Mouse (Mus musculus): ENCODE results near the gene Hoxa7.

The Hoxa7 gene

GRCm38 (mm10) chr6:52212556-52213118, 9.0 kb downstream of the Hoxa7 start:
- DNase-seq (ENCODE audit: low read depth), result no peak

- DNase-seq (ENCODE audit: low read depth), result no peak
These were observed 9.7 kb downstream of the Hoxa7 start for GRCm38 (mm10) chr6:52211961-52212360.

GRCm38 (mm10) chr6:52211170-52211935, 10.3 kb downstream of the Hoxa7 start:
- peak; percentile 53 for DNase-seq (ENCODE audit: low read depth)

GRCm38 (mm10) chr6:52209685-52210046, 12.0 kb downstream of the Hoxa7 start:
- DNase-seq (ENCODE audit: low read depth), result no peak

GRCm38 (mm10) chr6:52208868-52209684, 12.6 kb downstream of the Hoxa7 start:
- no peak for DNase-seq (ENCODE audit: low read depth)

- no peak for DNase-seq (ENCODE audit: low read depth)
These were observed 13.4 kb downstream of the Hoxa7 start, which contains the start of gene Hoxa6 for GRCm38 (mm10) chr6:52208072-52208867. TSS of gene Hoxa6 (minus strand) at chr6:52208722.

GRCm38 (mm10) chr6:52207684-52207976, 14.0 kb downstream of the Hoxa7 start:
- DNase-seq (ENCODE audit: low read depth), result no peak

- no peak for DNase-seq (ENCODE audit: low read depth)
These were observed 14.6 kb downstream of the Hoxa7 start for GRCm38 (mm10) chr6:52206882-52207683.

- no peak for DNase-seq (ENCODE audit: low read depth)
These were observed 15.7 kb downstream of the Hoxa7 start for GRCm38 (mm10) chr6:52205638-52206621.

- DNase-seq (ENCODE audit: low read depth), result no peak
These were observed 16.4 kb downstream of the Hoxa7 start for GRCm38 (mm10) chr6:52205221-52205620.

- no peak for DNase-seq (ENCODE audit: low read depth)
These were observed 17.5 kb downstream of the Hoxa7 start, which contains the start of gene Hoxa5 for GRCm38 (mm10) chr6:52204050-52204752. TSS of gene Hoxa5 (minus strand) at chr6:52204587.

GRCm38 (mm10) chr6:52203371-52204049, 18.1 kb downstream of the Hoxa7 start:
- DNase-seq (ENCODE audit: low read depth), result no peak

GRCm38 (mm10) chr6:52203121-52203370, 18.6 kb downstream of the Hoxa7 start:
- DNase-seq (ENCODE audit: low read depth), result no peak

GRCm38 (mm10) chr6:52202362-52203120, 19.1 kb downstream of the Hoxa7 start:
- no peak for DNase-seq (ENCODE audit: low read depth)

GRCm38 (mm10) chr6:52201269-52201668, 20.4 kb downstream of the Hoxa7 start:
- DNase-seq (ENCODE audit: low read depth), result no peak

GRCm38 (mm10) chr6:52200751-52201250, 20.9 kb downstream of the Hoxa7 start:
- DNase-seq (ENCODE audit: low read depth), result no peak

GRCm38 (mm10) chr6:52200073-52200750, 21.4 kb downstream of the Hoxa7 start:
- no peak for DNase-seq (ENCODE audit: low read depth)

GRCm38 (mm10) chr6:52197271-52197670, 24.4 kb downstream of the Hoxa7 start:
- no peak for DNase-seq (ENCODE audit: low read depth)

Measured in 416B (cell line).